Mouse (Mus musculus): ENCODE data around the gene Iqgap2. TPM values are rescaled to one million over a fixed set of nuclear protein-coding genes. Genes with fewer than 3 reads are reported as not detected.

Iqgap2 gene
- polyA plus RNA-seq, 1 experiment from 2014 or later: 12.7 TPM

- DNase-seq (ENCODE audit: low spot score): no peak
Measured at GRCm38 (mm10) chr13:95829431-95830171, 62.1 kb downstream of the Iqgap2 start.

GRCm38 (mm10) chr13:95828616-95829015 is 63.1 kb downstream of the Iqgap2 start:
- no peak for DNase-seq (ENCODE audit: low spot score)

- DNase-seq (ENCODE audit: low spot score): no peak
Measured at GRCm38 (mm10) chr13:95826178-95826577, 65.5 kb downstream of the Iqgap2 start.

- DNase-seq (ENCODE audit: low spot score): no peak
Measured at GRCm38 (mm10) chr13:95822918-95823317, 68.8 kb downstream of the Iqgap2 start.

GRCm38 (mm10) chr13:95820071-95820470 is 71.7 kb downstream of the Iqgap2 start:
- DNase-seq (ENCODE audit: low spot score): no peak

- no peak for DNase-seq (ENCODE audit: low spot score)
Measured at GRCm38 (mm10) chr13:95818941-95819340, 72.8 kb downstream of the Iqgap2 start.

- peak; percentile 64 for DNase-seq (ENCODE audit: low spot score)
Measured at GRCm38 (mm10) chr13:95813643-95814042, 78.1 kb downstream of the Iqgap2 start.

GRCm38 (mm10) chr13:95810796-95811195 is 80.9 kb downstream of the Iqgap2 start:
- DNase-seq (ENCODE audit: low spot score): no peak

GRCm38 (mm10) chr13:95807106-95807750 is 84.5 kb downstream of the Iqgap2 start:
- DNase-seq (ENCODE audit: low spot score): no peak

GRCm38 (mm10) chr13:95805469-95806166 is 86.1 kb downstream of the Iqgap2 start:
- peak; percentile 50 for DNase-seq (ENCODE audit: low spot score)

GRCm38 (mm10) chr13:95804113-95804512 is 87.6 kb downstream of the Iqgap2 start:
- no peak for DNase-seq (ENCODE audit: low spot score)

GRCm38 (mm10) chr13:95800925-95801324 is 90.8 kb downstream of the Iqgap2 start:
- DNase-seq (ENCODE audit: low spot score): no peak

GRCm38 (mm10) chr13:95799322-95799721 is 92.4 kb downstream of the Iqgap2 start:
- DNase-seq (ENCODE audit: low spot score): no peak

- no peak for DNase-seq (ENCODE audit: low spot score)
Measured at GRCm38 (mm10) chr13:95798721-95799120, 93.0 kb downstream of the Iqgap2 start.

- no peak for DNase-seq (ENCODE audit: low spot score)
Measured at GRCm38 (mm10) chr13:95797530-95797929, 94.2 kb downstream of the Iqgap2 start.

- DNase-seq (ENCODE audit: low spot score): no peak
Measured at GRCm38 (mm10) chr13:95794346-95794745, 97.4 kb downstream of the Iqgap2 start.

GRCm38 (mm10) chr13:95790883-95791282 is 100.8 kb downstream of the Iqgap2 start:
- no peak for DNase-seq (ENCODE audit: low spot score)

GRCm38 (mm10) chr13:95788631-95789376 is 102.9 kb downstream of the Iqgap2 start:
- no peak for DNase-seq (ENCODE audit: low spot score)

GRCm38 (mm10) chr13:95782969-95783332 is 108.8 kb downstream of the Iqgap2 start:
- DNase-seq (ENCODE audit: low spot score): no peak

GRCm38 (mm10) chr13:95782311-95782968 is 109.3 kb downstream of the Iqgap2 start:
- DNase-seq (ENCODE audit: low spot score): no peak

- no peak for DNase-seq (ENCODE audit: low spot score)
Measured at GRCm38 (mm10) chr13:95780038-95780437, 111.7 kb downstream of the Iqgap2 start.
